Mouse (Mus musculus): Measurements from ENCODE around the gene Hprt.
"Not testable (repeated sequence)": the region's sequence is repeated elsewhere in the genome, so short reads cannot be mapped to it uniquely, and the experiment has no call there.

The Hprt gene

DNA sequence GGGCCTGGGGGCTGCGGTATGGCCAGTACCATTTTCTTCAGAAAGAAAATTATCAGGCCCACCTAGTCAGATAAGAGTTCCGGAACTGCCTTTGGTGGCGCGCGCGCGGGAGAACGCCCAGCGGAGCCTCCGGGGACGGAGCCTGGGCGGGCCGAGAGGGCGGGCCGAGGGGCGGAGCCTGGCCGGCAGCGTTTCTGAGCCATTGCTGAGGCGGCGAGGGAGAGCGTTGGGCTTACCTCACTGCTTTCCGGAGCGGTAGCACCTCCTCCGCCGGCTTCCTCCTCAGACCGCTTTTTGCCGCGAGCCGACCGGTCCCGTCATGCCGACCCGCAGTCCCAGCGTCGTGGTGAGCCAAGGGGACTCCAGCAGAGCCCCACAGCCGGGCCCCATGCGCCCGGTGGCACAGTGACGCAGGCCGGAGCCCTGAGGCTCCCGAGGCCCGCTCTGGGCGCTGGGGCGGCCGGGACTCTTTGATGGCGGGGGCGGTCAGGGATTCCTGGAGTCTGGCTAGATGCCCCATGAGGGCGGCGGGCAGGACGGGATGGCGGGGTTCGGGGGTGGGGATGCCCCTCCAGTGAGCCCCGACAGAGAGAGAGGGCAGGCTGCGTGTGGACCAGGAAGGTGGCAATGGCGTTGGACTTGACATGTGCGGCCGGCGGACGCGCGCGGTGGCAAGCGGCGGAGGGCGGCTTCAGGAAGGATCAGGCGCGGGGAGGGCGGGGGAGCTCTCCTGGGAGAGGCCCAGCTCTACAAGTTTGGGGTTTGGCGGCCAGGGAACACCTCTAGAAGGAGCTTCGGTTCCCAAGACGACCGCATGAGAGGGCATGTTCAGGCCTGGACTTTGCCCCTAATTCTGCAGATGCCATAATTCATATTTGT is at the start of gene Hprt:
Gene Hprt, plus strand, starts transcription at position 233 of the 879 bp plus-strand sequence.
- DNase-seq (ENCODE audit: low spot score in 2 of 2): peak; percentile 57 to 61

DNA sequence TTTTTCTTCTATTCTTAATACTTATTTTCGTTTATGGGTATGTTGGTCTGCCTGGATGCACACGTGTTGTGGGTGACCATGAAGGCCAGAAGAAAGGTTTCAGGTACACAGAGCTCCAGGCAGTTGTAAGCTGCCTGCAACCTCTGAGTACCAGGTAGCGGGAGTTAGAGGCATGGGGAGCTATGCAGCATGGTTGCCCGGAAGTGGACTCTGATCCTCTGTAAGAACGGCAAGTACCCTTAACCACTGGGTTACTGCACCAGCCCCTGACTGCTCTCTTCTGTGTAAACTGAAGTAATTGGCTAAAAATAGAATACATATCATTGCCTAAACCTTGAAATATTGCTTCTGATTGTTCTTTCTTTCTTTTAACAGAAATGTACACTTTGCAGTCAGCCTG is 42.4 kb upstream of the Hprt start:
- DNase-seq (ENCODE audit: low spot score in 2 of 2): no peak

DNA sequence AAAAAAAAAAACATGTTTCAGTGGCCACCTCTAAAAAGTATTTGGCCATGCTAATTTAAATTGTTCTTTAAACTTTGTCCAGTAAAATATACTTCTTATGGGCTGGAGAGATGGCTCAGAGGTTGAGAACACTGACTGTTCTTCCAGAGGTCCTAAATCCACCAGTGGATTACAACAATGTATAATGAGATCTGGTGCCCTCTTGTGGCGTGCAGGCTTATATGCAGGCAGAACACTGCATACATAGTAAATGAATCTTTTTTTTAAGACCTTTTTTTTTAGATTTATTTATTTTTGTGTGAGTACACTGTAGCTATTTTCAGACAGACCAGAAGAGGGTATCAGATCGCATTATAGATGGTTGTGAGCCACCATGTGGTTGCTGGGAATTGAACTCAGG is 38.2 kb upstream of the Hprt start:
- no peak for DNase-seq (ENCODE audit: low spot score in 2 of 2)

DNA sequence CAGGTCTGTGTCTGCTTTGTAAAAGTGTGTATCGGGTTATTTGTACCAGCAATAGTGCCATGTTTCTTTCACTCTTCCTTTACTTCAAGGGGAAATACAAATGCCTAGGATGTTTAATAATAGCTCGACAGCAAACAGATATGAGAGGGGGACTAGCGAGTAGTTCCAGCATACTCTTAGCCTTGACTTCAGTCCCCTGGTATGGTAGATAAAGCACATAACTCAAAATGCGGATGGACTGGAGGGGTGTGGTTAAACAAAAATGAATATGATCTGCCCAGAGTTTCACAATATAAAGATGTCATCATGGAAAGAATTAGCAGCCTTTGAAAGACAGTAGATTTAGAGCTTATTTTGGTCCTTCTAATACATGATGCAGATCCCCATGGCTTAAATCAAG is 31.0 kb upstream of the Hprt start:
- DNase-seq (ENCODE audit: low spot score in 2 of 2): no peak

DNA sequence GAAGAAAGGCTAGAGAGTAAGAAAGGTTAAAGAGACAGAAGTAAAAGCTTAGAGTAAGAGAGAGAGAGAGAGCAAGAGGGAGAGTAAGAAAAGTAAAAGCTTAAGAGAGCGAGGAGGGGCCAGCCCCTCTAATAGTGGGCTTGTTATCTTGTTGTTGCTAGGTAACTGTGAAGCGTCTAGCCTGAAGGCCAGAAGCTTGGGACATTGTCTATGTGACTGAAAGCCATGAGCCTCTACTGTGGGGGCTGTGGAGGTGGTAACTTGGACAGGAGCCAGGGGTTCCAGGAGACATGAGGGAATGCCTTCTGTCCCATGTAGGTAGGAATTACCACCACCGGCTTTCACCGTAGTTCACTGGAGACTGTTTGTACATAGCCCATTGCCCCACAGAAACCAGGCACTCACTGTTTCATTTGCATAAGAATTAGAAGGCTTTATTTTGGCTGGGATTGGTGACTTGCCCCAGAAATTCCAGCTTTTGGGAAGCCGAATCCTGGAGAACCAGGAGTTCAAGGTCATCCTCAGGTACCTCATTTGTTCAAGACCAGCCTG is 26.3 kb upstream of the Hprt start:
- DNase-seq (ENCODE audit: low spot score in 2 of 2): no peak

DNA sequence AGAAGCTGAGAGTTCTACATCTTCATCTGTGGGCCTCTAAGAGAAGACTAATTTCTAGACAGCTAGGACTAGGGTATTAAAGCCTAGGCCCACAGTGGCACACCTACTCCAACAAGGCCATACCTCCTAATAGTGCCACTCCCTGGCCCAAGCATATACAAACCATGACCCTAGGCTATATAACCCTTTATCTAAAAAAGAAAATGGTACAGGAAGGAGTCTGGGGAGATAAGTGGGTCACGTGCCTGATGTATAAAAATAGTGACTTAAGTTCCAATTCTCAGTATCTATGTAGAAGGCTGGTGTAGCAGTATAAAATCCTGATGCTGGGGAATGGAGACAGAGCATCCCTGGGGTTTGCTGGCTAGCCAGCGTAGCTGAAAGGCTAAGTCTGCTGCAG is 22.8 kb upstream of the Hprt start:
- DNase-seq (ENCODE audit: low spot score in 2 of 2): no peak

DNA sequence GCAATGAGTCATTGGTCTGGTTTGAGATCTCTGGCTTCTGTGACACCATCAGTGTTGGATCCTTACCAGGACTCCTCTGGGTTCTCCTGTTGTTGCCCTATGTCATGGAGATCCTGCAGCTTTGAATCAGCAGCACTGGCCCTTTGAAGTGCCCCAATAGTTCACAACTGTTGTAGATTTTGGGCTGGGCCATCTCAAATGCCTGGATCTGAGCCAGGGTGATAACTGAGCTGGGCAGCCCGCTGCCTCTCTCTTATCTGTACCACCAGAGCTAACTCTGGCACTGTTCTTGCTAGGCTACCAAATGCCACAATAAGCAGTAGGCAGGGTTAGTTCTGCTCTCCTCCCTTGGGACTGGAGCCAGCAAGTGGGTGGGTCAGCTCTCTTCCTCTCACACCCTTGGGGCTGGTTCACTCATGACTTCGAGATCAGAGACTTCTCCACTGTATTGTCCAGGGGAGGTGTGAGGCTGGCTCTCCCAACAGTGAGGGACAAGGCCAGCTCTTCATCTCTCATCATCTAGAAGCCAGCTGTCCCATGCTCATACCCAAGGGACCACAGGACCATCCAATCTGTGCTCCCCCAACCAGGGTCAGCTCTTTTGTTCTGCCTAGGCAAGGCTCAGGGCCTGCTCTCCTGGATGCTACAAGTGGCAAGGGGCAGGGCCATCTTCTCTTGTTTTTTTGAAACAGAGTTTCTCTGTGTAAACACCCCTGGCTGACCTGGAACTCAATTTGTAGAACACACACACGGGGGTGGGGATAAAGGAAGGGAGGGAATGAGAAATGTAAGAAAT is 16.5 kb upstream of the Hprt start:
- DNase-seq (ENCODE audit: low spot score in 2 of 2): no peak

DNA sequence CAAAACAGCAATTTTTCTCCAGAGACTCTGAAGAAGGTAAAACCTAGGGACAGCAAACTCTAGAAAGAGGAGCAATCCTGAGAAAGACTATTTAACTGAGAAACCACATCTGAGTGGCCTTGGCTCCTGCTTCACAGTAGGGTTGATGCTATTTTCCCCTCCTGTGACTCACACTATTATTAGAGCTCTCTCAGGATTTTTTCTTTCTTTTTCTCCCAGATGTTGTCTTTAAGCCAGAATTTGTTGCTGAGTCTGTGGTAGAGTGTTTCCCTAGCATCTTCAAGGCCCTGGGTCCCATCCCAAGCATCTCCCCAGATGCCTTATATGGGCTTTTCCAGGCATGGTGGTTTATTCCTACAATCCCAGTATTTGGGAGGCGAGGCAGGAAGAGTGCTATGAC is 15.8 kb upstream of the Hprt start:
- no peak for DNase-seq (ENCODE audit: low spot score in 2 of 2)

DNA sequence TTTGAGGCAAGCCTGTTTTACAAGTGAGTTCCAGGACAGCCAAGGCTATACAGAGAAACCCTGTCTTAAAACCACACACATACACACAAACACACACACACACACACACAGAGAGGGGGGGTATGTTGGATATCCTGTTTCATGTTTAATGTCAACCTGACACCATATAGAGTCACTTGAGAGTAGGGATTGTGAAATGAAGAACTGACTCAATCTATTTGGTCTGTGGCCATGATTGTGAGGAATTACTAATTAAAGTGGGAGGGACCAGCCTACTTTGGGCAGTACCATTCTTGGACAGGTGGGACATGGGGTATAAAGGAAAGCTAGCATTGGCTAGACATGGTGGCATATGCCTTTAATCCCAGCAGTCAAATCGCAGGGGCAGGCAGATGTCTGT is 15.3 kb upstream of the Hprt start:
- DNase-seq (ENCODE audit: low spot score in 2 of 2): no peak

DNA sequence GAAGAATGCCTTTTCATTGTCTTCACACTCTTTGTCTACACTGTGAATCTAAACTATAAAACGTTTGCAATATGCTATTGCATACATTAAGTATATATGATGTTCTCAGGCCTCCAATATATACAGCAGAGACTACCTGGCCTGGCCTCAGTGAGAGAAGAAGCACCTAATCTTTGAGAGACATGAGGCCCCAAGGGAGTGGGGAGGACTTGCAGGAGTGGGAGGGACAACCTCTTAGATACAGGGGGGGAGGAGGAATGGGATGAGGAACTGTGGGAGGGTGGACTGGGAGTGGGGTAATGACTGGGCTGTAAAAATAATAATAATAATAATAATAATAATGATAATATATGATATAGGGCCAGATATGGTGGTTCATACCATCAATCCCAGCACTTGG is 9.4 kb upstream of the Hprt start:
- no peak for DNase-seq (ENCODE audit: low spot score in 2 of 2)

DNA sequence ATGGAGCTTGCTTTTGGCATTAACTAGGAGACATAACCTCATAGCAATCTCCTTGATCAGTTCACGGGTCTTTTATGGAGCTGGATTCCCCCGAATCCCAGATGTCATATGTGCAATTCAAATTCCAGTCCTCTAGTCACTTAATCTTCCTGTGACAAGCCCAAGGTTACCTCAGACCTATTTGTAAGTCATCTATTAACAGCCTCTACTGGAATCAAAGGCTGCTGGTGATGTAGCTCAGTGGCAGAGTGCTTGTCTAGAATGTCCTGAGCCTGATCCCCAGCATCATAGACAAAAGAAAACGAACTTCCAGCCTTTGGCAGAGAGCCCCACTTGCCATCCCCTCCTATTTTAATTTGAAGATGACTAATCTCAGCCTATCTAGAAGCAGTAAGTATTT is 6.6 kb upstream of the Hprt start:
- DNase-seq (ENCODE audit: low spot score in 2 of 2): no peak

DNA sequence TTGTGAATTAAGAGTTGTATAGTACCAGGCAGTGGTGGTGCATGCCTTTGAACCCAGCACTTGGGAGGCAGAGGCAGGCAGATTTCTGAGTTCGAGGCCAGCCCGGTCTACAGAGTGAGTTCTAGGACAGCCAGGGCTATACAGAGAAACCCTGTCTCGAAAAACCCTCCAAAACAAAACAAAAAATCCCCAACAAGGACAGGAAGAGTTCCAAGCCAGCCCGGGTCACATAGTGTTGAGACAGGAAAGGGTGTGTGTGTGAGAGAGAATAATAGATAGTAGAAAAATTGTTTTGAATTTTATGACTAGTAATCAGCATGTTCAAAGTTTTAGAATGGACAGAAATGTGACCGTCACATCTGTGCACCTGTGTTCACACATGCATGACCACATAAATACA is 6.8 kb downstream of the Hprt start:
- not testable (repeated sequence) for DNase-seq (ENCODE audit: low spot score in 2 of 2)

DNA sequence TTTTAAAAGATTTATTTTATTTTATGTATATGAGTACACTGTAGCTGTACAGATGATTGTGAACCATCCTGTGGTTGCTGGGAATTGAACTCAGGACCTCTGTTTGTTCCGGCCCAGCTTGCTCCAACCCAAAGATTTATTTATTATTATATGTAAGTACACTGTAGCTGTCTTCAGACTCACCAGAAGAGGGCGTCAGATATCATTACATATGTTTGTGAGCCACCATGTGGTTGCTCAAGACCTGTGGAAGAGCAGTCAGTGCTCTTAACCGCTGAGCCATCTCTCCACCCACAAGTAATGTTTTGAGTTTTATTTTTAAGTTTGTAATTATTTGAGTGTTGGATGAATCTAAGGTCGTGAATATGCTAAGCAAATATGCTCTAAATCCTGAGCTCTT is 16.9 kb downstream of the Hprt start:
- not testable (repeated sequence) for DNase-seq (ENCODE audit: low spot score in 2 of 2)

DNA sequence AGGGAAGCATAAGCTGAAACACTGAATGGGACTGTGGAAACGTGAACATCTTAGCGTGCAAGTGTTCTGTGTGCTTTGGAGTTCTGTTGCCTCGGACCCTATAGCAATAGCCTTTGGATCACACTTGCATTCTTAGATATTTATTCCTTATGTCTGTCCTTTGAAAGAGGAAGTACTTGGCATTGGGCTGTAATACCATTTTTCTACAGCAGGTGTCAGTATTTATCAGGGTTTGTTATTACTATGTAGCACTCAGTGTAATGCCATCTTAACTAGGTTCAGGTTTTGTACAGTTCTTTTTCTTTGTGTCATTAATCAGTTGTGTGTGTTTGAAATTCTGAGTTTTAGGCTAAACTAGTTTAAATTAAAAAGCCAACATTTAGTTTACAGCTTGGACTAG is 18.1 kb downstream of the Hprt start:
- DNase-seq (ENCODE audit: low spot score in 2 of 2): peak in 1 of 2 experiments; percentile 13

DNA sequence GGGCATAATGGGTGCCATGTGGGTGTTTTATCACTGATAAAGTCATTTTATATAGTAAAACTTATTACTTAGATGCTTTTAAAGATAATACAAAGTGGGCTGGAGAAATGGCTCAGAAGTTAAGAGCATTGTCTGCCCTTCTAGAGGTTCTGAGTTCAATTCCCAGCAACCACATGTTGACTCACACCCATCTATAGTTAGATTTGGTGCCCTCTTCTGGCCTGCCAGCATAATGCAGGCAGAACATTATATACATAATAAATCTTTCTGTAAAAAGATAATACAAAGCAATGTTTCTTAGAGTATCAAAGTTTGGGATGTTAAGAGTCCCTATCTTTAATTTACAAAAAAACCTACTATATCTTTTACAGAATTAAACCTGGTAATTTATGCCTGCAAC is 27.6 kb downstream of the Hprt start:
- no peak for DNase-seq (ENCODE audit: low spot score in 2 of 2)

DNA sequence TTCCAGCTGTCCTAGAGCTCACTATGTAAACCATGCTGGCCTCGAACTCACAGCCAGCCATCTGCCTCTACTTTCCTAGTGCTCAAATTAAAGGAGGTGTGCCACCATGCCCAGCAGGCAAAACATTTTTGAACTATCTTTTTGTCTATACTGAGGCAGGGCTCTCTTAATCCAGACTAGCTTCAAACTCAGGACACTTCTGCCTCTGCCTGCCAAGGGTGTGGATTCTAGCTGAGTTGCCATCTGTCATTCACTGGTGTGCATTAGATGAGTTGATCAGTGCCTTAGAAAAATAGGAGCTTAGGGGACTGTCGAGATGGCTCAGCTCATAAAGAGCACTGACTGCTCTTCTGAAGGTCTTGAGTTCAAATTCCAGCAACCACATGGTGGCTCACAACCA is 35.1 kb downstream of the Hprt start:
- no peak for DNase-seq (ENCODE audit: low spot score in 2 of 2)

DNA sequence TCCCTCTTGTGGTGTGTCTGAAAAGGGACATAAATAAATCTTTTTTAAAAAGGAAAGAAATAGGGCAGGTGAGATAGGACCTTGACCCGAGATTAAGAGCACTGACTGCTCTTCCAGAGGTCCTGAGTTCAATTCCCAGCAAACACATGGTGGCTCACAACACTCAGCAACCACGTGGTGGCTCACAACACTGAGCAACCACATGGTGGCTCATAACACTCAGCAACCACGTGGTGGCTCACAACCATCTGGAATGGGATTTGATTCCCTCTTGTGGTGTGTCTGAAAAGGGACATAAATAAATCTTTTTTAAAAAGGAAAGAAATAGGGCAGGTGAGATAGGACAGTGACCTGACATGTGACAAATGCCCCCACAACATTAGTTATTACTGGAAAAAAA is 36.3 kb downstream of the Hprt start:
- not testable (repeated sequence) for DNase-seq (ENCODE audit: low spot score in 2 of 2)

DNA sequence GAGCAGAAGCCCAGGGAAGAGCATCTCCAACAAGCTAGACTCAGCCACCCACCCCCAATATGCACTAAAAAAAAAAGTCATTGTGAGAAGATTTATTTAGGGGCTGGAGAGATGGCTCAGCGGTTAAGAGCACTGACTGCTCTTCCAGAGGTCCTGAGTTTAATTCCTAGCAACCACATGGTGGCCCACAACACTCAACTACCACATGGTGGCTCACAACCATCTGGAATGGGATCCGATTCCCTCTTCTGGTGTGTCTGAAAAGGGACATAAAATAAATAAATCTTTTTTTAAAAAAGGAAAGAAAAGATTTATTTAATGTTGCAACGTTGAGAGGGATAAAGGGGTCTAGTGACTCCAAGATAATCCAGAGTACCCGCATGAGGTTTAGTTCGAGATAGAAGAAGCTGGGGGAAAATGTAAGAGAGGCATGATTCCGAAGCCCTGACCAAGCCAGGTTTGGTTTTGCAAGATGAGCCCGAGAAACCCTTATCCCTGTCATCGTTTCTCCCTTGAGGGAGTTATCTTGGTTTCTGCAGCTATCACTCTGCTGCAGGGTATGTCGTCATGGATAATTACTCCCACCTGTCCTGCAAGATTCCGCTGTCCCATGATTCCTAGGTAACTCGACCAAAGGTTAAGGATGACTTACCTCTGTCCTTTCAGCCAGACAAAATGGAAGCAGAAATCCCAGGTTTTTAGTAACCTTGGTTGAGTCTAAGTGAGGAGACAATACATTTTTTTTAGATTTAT is 37.7 kb downstream of the Hprt start:
- no peak for DNase-seq (ENCODE audit: low spot score in 2 of 2)

DNA sequence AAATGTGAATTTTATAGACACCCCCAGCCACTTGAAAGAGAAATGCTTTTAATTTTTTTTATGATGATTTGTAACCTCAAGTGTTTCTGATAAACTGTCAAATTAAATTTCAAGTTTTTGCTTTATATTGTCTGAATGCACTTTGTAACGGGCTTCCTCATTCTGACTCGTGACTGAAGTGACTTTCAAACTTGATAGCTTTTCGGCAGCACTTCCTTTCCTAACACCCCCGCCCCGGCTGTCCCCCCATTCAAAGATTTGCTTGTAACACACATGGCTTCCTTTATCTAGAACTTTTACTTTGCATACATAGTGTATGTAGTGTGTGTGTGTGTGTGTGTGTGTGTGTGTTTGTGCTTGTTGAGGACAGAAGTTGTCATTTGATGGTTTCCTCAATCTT is 41.6 kb downstream of the Hprt start:
- DNase-seq (ENCODE audit: low spot score in 2 of 2): no peak

DNA sequence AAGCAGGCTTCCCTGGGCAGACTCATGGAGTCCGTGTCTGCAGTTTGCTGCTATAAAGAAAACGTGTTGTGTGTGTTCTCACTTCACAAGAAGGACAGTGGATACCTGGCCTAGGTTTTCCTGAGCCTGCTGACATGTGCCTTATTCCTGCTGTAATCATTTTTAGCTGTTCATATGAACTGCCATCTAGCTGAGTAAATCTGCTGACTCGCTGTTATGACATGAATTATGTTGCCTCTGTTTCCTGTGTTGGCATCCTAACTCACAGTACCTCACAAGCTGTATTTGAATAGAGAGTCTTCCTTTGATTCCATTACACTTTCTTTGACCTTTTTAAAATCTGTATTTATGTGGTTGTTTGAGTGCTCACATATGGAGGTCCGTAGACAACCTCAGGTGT is 50.3 kb downstream of the Hprt start:
- DNase-seq (ENCODE audit: low spot score in 2 of 2): no peak

DNA sequence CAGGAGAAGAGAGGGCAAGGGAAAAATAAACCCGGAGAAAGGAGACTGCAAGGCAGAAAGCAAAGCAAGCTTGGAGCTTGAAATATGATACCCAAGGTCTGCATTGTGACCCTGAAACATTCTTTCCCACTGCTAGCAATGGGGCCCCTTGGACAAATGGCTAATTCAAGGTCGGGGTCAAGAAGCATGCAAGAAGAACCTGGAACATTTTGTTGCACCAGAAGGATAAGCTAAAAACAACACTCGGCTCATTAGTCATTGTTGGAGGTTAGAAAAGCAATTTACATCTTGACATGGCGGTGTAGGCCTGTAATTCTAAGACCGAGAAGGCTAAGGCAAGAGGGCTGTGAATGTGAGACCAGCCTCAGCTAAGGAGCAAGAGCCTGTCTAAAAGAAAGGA is 51.7 kb downstream of the Hprt start:
- DNase-seq (ENCODE audit: low spot score in 2 of 2): no peak

DNA sequence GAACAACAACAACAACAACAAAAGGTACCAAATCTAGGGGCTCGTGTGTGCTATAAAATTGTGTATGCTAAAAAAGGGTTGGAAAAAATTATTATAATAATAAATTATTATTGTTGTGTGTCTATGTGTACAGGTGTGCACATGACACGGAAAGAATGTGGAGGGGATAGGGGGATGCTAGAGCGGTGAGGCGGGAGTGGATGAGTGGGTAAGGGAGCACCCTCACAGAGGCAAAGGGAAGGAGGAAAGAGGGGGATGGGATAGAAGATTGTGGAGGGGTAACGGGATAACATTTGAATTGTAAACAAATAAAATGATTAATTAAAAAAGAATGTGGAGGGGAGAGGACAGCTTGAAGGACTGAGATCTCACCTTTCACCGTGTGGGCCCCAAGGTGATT is 52.2 kb downstream of the Hprt start:
- DNase-seq (ENCODE audit: low spot score in 2 of 2): no peak
